Mouse (Mus musculus) MEL (cell line): ENCODE results near the gene Ecpas. TPM values are rescaled to one million over a fixed set of nuclear protein-coding genes. Genes with fewer than 3 reads are reported as not detected.

Experiments used
- DNase-seq: peaks from one replicate; pipeline ENCODE4 v3.0.0; 2011; ENCODE audit warnings: low read depth, low spot score
- H3K27ac ChIP-seq: 2 replicates; pipeline ENCODE4 v1.5.1; 2012; ENCODE audit warnings: low read depth, mild to moderate bottlenecking, control low read depth, low read length, moderate library complexity; ENCODE audit not compliant: control insufficient read depth
- H3K27me3 ChIP-seq, 2 experiments: fragments of 150-350 bp in 1 of 2; sonication (generic) in 1 of 2; 2 replicates each; pipeline ENCODE4 v1.6.1; 2012; ENCODE audit warnings: low read length in 2 of 2, mild to moderate bottlenecking in 2 of 2, improper control_type of control experiment in 1 of 2, moderate library complexity in 1 of 2; ENCODE audit not compliant: insufficient read depth in 2 of 2, control insufficient read depth in 1 of 2
- H3K36me3 ChIP-seq, 2 experiments: 2 replicates each; pipeline ENCODE4 v1.6.1; 2012 to 2014; ENCODE audit warnings: low read length in 2 of 2, improper control_type of control experiment in 1 of 2, inconsistent platforms in 1 of 2, mild to moderate bottlenecking in 1 of 2; ENCODE audit not compliant: insufficient read depth in 2 of 2, control insufficient read depth in 1 of 2
- H3K4me1 ChIP-seq, 2 experiments: fragments of 150-350 bp in 1 of 2; sonication (generic) in 1 of 2; 2 replicates each; pipeline ENCODE4 v1.6.1; 2012; ENCODE audit warnings: low read length in 2 of 2, improper control_type of control experiment in 1 of 2, mild to moderate bottlenecking in 1 of 2; ENCODE audit not compliant: insufficient read depth in 2 of 2, control insufficient read depth in 1 of 2
- H3K4me3 ChIP-seq, 2 experiments: fragments of 150-350 bp in 1 of 2; sonication (generic) in 1 of 2; 2 replicates each; pipeline ENCODE4 v1.5.1; 2012; ENCODE audit warnings: low read depth in 2 of 2, low read length in 2 of 2, mild to moderate bottlenecking in 2 of 2, moderate library complexity in 2 of 2, control low read depth in 1 of 2, improper control_type of control experiment in 1 of 2; ENCODE audit not compliant: control insufficient read depth in 1 of 2, insufficient read depth in 1 of 2
- H3K79me2 ChIP-seq: 2 replicates; pipeline ENCODE4 v1.6.1; 2012; ENCODE audit warnings: mild to moderate bottlenecking, low read length, moderate library complexity; ENCODE audit not compliant: control insufficient read depth, poor library complexity, insufficient read depth
- H3K9ac ChIP-seq: 2 replicates; pipeline ENCODE4 v1.6.1; 2012; ENCODE audit warnings: low read depth, mild to moderate bottlenecking, control low read depth, low read length, moderate library complexity; ENCODE audit not compliant: control insufficient read depth, poor library complexity, severe bottlenecking
- H3K9me3 ChIP-seq: fragments of 150-350 bp; sonication (generic); replicated peaks from 2 replicates; pipeline ENCODE4 v1.6.1; 2012; ENCODE audit warnings: mild to moderate bottlenecking, low read length, improper control_type of control experiment, moderate library complexity; ENCODE audit not compliant: insufficient read depth
- BHLHE40 ChIP-seq: IDR thresholded peaks from 2 replicates; pipeline ENCODE4 v1.6.1; 2012; ENCODE audit warnings: low read depth, mild to moderate bottlenecking, inconsistent platforms, low read length, improper control_type of control experiment, borderline replicate concordance
- CHD1 ChIP-seq: IDR thresholded peaks from 2 replicates; pipeline ENCODE4 v1.6.1; 2012; ENCODE audit warnings: low read depth, mild to moderate bottlenecking, inconsistent platforms, low read length, improper control_type of control experiment
- CHD2 ChIP-seq: IDR thresholded peaks from 2 replicates; pipeline ENCODE4 v1.6.1; 2011; ENCODE audit warnings: low read length, improper control_type of control experiment
- E2F4 ChIP-seq: IDR thresholded peaks from 2 replicates; pipeline ENCODE4 v1.6.1; 2011; ENCODE audit warnings: low read depth, low read length, improper control_type of control experiment, borderline replicate concordance
- ELF1 ChIP-seq: IDR thresholded peaks from 2 replicates; pipeline ENCODE4 v1.6.1; 2014; ENCODE audit warnings: low read depth, mild to moderate bottlenecking, inconsistent platforms, low read length, improper control_type of control experiment, moderate library complexity
- ETS1 ChIP-seq: IDR thresholded peaks from 2 replicates; pipeline ENCODE4 v1.6.1; 2012; ENCODE audit warnings: low read depth, mild to moderate bottlenecking, inconsistent platforms, low read length, improper control_type of control experiment, moderate library complexity
- GABPA ChIP-seq: IDR thresholded peaks from 2 replicates; pipeline ENCODE4 v1.6.1; 2012; ENCODE audit warnings: low read depth, mild to moderate bottlenecking, inconsistent platforms, low read length, improper control_type of control experiment, moderate library complexity
- GATA1 ChIP-seq: IDR thresholded peaks from 2 replicates; pipeline ENCODE4 v1.6.1; 2011; ENCODE audit warnings: low read depth, low read length, improper control_type of control experiment
- HCFC1 ChIP-seq: IDR thresholded peaks from 2 replicates; pipeline ENCODE4 v1.6.1; 2012; ENCODE audit warnings: low read depth, mild to moderate bottlenecking, inconsistent platforms, low read length, improper control_type of control experiment, moderate library complexity
- JUND ChIP-seq: IDR thresholded peaks from 2 replicates; pipeline ENCODE4 v1.6.1; 2011; ENCODE audit warnings: low read depth, mild to moderate bottlenecking, improper control_type of control experiment, low read length
- KAT2A ChIP-seq: conservative IDR thresholded peaks from 2 replicates; pipeline ENCODE4 v1.6.1; 2012; ENCODE audit warnings: low read depth, low read length, improper control_type of control experiment, inconsistent platforms
- MAZ ChIP-seq: IDR thresholded peaks from 2 replicates; pipeline ENCODE4 v1.6.1; 2012; ENCODE audit warnings: low read depth, mild to moderate bottlenecking, inconsistent platforms, low read length, improper control_type of control experiment
- MEF2A ChIP-seq: IDR thresholded peaks from 2 replicates; pipeline ENCODE4 v1.6.1; 2014; ENCODE audit warnings: low read depth, mild to moderate bottlenecking, inconsistent platforms, low read length, improper control_type of control experiment; ENCODE audit not compliant: poor library complexity, insufficient replicate concordance, severe bottlenecking; ENCODE audit errors: extremely low read depth
- MXI1 ChIP-seq: IDR thresholded peaks from 2 replicates; pipeline ENCODE4 v1.6.1; 2011; ENCODE audit warnings: mild to moderate bottlenecking, low read depth, low read length, improper control_type of control experiment
- MYB ChIP-seq: IDR thresholded peaks from 2 replicates; pipeline ENCODE4 v1.6.1; 2011; ENCODE audit warnings: mild to moderate bottlenecking, low read depth, low read length, improper control_type of control experiment
- NELFE ChIP-seq: IDR thresholded peaks from 2 replicates; pipeline ENCODE4 v1.6.1; 2011; ENCODE audit warnings: low read depth, low read length, improper control_type of control experiment
- NRF1 ChIP-seq: IDR thresholded peaks from 2 replicates; pipeline ENCODE4 v1.6.1; 2014; ENCODE audit warnings: low read depth, mild to moderate bottlenecking, inconsistent platforms, low read length, improper control_type of control experiment, moderate library complexity; ENCODE audit not compliant: poor library complexity, insufficient read depth, severe bottlenecking
- POLR2AphosphoS2 ChIP-seq: IDR thresholded peaks from 2 replicates; pipeline ENCODE4 v1.6.1; 2011; ENCODE audit warnings: low read length, improper control_type of control experiment
- POLR2AphosphoS5 ChIP-seq: IDR thresholded peaks from 2 replicates; pipeline ENCODE4 v1.6.1; 2012; ENCODE audit warnings: low read depth, borderline replicate concordance, mild to moderate bottlenecking, inconsistent platforms, low read length, moderate library complexity, mixed read lengths
- RAD21 ChIP-seq: IDR thresholded peaks from 2 replicates; pipeline ENCODE4 v1.6.1; 2011; ENCODE audit warnings: mild to moderate bottlenecking, low read depth, low read length, improper control_type of control experiment
- TAL1 ChIP-seq: IDR thresholded peaks from 2 replicates; pipeline ENCODE4 v1.6.1; 2012; ENCODE audit warnings: mild to moderate bottlenecking, inconsistent platforms, low read length, moderate library complexity, mixed read lengths
- TBP ChIP-seq: IDR thresholded peaks from 2 replicates; pipeline ENCODE4 v1.8.0; 2011; ENCODE audit warnings: low read depth, low read length, improper control_type of control experiment
- TCF12 ChIP-seq: IDR thresholded peaks from 2 replicates; pipeline ENCODE4 v1.6.1; 2014; ENCODE audit warnings: low read depth, mild to moderate bottlenecking, inconsistent platforms, low read length, improper control_type of control experiment, moderate library complexity
- UBTF ChIP-seq: IDR thresholded peaks from 2 replicates; pipeline ENCODE4 v1.6.1; 2012; ENCODE audit warnings: low read depth, mild to moderate bottlenecking, inconsistent platforms, low read length, improper control_type of control experiment, moderate library complexity, borderline replicate concordance; ENCODE audit not compliant: insufficient read depth
- USF1 ChIP-seq: IDR thresholded peaks from 2 replicates; pipeline ENCODE4 v1.6.1; 2014; ENCODE audit warnings: low read depth, mild to moderate bottlenecking, inconsistent platforms, low read length, improper control_type of control experiment, moderate library complexity
- USF2 ChIP-seq, 2 experiments: IDR thresholded peaks; 2 replicates each; pipeline ENCODE4 v1.6.1; 2011 to 2012; ENCODE audit warnings: improper control_type of control experiment in 2 of 2, low read length in 2 of 2, borderline replicate concordance in 1 of 2, inconsistent platforms in 1 of 2, low read depth in 1 of 2, mild to moderate bottlenecking in 1 of 2; ENCODE audit not compliant: insufficient read depth in 1 of 2
- ZC3H11A ChIP-seq: IDR thresholded peaks from 2 replicates; pipeline ENCODE4 v1.6.1; 2012; ENCODE audit warnings: low read depth, mild to moderate bottlenecking, inconsistent platforms, low read length, improper control_type of control experiment
- ZMIZ1 ChIP-seq: IDR thresholded peaks from 2 replicates; pipeline ENCODE4 v1.6.1; 2012; ENCODE audit warnings: low read depth, mild to moderate bottlenecking, inconsistent platforms, low read length, improper control_type of control experiment, moderate library complexity
- ZNF384 ChIP-seq: IDR thresholded peaks from 2 replicates; pipeline ENCODE4 v1.6.1; 2012; ENCODE audit warnings: low read depth, mild to moderate bottlenecking, inconsistent platforms, low read length, improper control_type of control experiment
- polyA plus RNA-seq, 2 experiments: library from polyadenylated mRNA; stranded (reverse) in 1 of 2; unstranded in 1 of 2; fragments of >175 nt in 1 of 2; fragments of >200 nt in 1 of 2; gene quantifications; 2 replicates each; pipeline versions ENCODE4 v1.2.1 to v1.2.4; 2012; ENCODE audit warnings: low replicate concordance in 2 of 2, low read depth in 1 of 2; ENCODE audit not compliant: insufficient read length in 2 of 2, insufficient read depth in 1 of 2, missing spikeins in 1 of 2
- total RNA-seq: library from RNA; depleted of rRNA; stranded (reverse); fragments of 300-350 nt; gene quantifications from 2 replicates; pipeline ENCODE4 v1.2.3, GENCODE M21; 2012

The Ecpas gene
- total and polyA plus RNA-seq, 3 experiments = 37.8 to 161 (median 57.6) TPM

- TF ChIP-seq TAL1 (no peak), NRF1 (no peak), POLR2AphosphoS5 (no peak), TBP (no peak), NELFE (no peak), USF1 (no peak), USF2 (IDR thresholded peaks at IDR 0.05; ENCODE audit: borderline replicate concordance in 1 of 2, insufficient read depth in 1 of 2, low read depth in 1 of 2, low read length in 2 of 2) (no peak), JUND (no peak), CHD1 (no peak)
Measured at GRCm38 (mm10) chr4:58915081-58915826, 2.7 kb upstream of the Ecpas start (continued).

GRCm38 (mm10) chr4:58913336-58914026 lies 932 bp upstream of the Ecpas start:
- Histone ChIP-seq H3K4me1 (peaks cover 11 to 27% of the 10 kb centered on the region in 2 experiments), H3K27me3 (no peaks in the 10 kb centered on the region), H3K36me3 (peaks cover 0 to 36% of the 10 kb centered on the region in 2 experiments; a peak in 2 of 4 replicates), H3K79me2 (peaks cover 42% of the 10 kb centered on the region), H3K9me3 (no peaks in the 10 kb centered on the region), H3K9ac (peak overlapping the region; percentile 89), H3K4me3 (peak overlapping the region; percentile 74 to 91), H3K27ac (peak overlapping the region; percentile 93)
- DNase-seq = peak; percentile 89
- TF ChIP-seq HCFC1 (peak; percentile 64), ELF1 (0 out of 2 replicates have a peak, but pooled peaks have one; percentile 54), E2F4 (no peak; the same call in 1 of the 2 replicates), CHD2 (no peak), MYB (peak; percentile 23; the same call in 1 of the 2 replicates), JUND (no peak), RAD21 (no peak), MXI1 (peak; percentile 66), POLR2AphosphoS2 (peak; percentile 37; the same call in 1 of the 2 replicates), ZMIZ1 (peak; percentile 50; the same call in 1 of the 2 replicates), CHD1 (no peak), MAZ (0 out of 2 replicates have a peak, but pooled peaks have one; percentile 18), ZC3H11A (no peak), GABPA (no peak), BHLHE40 (no peak), TAL1 (no peak), GATA1 (peak; percentile 16), UBTF (no peak), MEF2A (no peak), USF2 (IDR thresholded peaks at IDR 0.05; ENCODE audit: borderline replicate concordance in 1 of 2, insufficient read depth in 1 of 2, low read depth in 1 of 2, low read length in 2 of 2) (no peak), ZNF384 (no peak), POLR2AphosphoS5 (0 out of 2 replicates have a peak, but pooled peaks have one; percentile 77), TCF12 (peak; percentile 56), NELFE (peak; percentile 77), ETS1 (peak; percentile 46; the same call in 1 of the 2 replicates), KAT2A (no peak)
